8 mouse cellular contexts compared by ENCODE assay signal in the genomic region with DNA sequence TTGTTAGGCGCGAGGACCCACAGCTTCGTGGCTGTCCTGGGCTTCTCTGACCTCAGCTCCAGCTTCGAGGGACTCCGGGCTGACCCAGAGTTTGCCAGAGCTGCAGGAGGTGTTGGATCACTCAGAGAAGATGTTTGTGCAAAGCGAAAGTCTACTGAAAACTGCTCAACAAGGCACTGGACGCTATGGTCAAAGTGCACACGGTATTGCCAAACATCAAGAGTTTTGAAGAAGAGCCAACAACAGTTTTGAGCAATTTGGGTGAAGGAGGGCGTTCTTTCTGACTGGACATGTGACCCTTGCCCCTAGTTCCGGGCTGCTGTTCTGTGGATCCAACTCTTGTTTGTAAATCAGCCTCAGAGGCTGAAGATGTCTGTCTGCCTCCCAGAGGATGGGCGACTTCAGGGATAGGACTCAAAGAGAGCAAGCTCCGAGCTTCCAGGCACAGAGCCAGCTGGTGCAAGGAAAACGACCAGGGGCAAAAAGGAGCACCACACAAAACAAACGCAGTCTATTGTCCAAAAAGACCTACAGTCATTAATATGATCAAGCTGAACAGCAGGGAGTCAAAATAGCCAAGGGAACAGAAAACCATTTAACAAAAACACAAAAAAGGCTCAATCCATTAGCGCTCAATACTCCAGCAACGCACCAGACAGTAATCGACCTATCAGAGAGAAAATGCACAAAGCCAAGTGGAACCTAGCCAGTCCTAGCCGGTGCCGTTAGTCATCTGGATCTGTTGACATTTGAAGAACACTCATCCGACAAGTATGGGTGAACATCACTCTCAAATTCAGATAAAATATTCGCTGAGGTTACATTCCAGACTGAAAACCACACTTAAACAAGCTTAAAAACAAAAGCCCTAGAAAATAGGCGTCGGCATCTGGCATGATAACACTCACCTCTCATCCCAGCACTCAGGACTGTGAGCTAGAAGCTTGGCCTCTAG. TPM values are rescaled to one million over a fixed set of nuclear protein-coding genes. Genes with fewer than 3 reads are reported as not detected.
A peak's percentile ranks its signal among the peaks of the same experiment; 100 is the strongest.
DNase-seq lines count a peak whose midpoint lies in the region; ATAC-seq and TF ChIP-seq lines count a peak whose summit lies in the region.

No protein-coding gene starts in this region.

- H3K4me1 ChIP-seq in forebrain, embryonic 12.5 days, result peaks cover 12% of the 10 kb centered on the region
- H3K4me1 ChIP-seq in forebrain, embryonic 11.5 days (replicated peaks; ENCODE audit: control insufficient read depth, insufficient read depth, low read length), result no peaks in the 10 kb centered on the region
- peaks cover 16% of the 10 kb centered on the region for H3K4me1 ChIP-seq in heart, embryonic 16.5 days (ENCODE audit: control insufficient read depth, insufficient read depth, low read length)
- peaks cover 8% of the 10 kb centered on the region; the same call in 1 of the 2 replicates for H3K4me1 ChIP-seq in small intestine, adult 2 months (ENCODE audit: control insufficient read depth, insufficient read depth, insufficient read length, low read length)
- no peaks in the 10 kb centered on the region for H3K4me1 ChIP-seq in limb, embryonic 10.5 days

- no peaks in the 10 kb centered on the region for H3K27me3 ChIP-seq in forebrain, embryonic 12.5 days
- H3K27me3 ChIP-seq in forebrain, embryonic 11.5 days (ENCODE audit: control insufficient read depth, insufficient read depth, low read length), result no peaks in the 10 kb centered on the region
- no peaks in the 10 kb centered on the region for H3K27me3 ChIP-seq in heart, embryonic 16.5 days (ENCODE audit: control insufficient read depth, insufficient read depth, low read length)
- H3K27me3 ChIP-seq in small intestine, adult 2 months (ENCODE audit: control insufficient read depth, insufficient read depth, low read length), result no peaks in the 10 kb centered on the region
- no peaks in the 10 kb centered on the region for H3K27me3 ChIP-seq in limb, embryonic 10.5 days (ENCODE audit: low read depth, poor library complexity, severe bottlenecking)

- peak; percentile 51; the same call in 1 of the 2 replicates for ATAC-seq in forebrain, embryonic 12.5 days (ENCODE audit: low FRiP score)
- ATAC-seq in forebrain, embryonic 11.5 days (replicated peaks; ENCODE audit: low FRiP score), result no peak
- peak; percentile 59; the same call in 1 of the 2 replicates for ATAC-seq in heart, embryonic 16.5 days (replicated peaks; ENCODE audit: extremely low read depth, insufficient read depth, low FRiP score)

- peaks cover 11% of the 10 kb centered on the region for H3K36me3 ChIP-seq in forebrain, embryonic 12.5 days (replicated peaks)
- no peaks in the 10 kb centered on the region; the same call in 1 of the 2 replicates for H3K36me3 ChIP-seq in forebrain, embryonic 11.5 days (ENCODE audit: control insufficient read depth, insufficient read depth, low read length)
- peaks cover 11% of the 10 kb centered on the region for H3K36me3 ChIP-seq in heart, embryonic 16.5 days (ENCODE audit: control insufficient read depth, insufficient read depth)
- H3K36me3 ChIP-seq in small intestine, adult 2 months (ENCODE audit: control insufficient read depth, insufficient read depth, low read length), result peaks cover 5% of the 10 kb centered on the region
- H3K36me3 ChIP-seq in limb, embryonic 10.5 days, result peaks cover 6% of the 10 kb centered on the region

- H3K4me2 ChIP-seq in forebrain, embryonic 12.5 days, result no peak overlapping the region
- no peak overlapping the region for H3K4me2 ChIP-seq in forebrain, embryonic 11.5 days (ENCODE audit: low read depth, low read length, severe bottlenecking)
- peak overlapping the region; percentile 43 for H3K4me2 ChIP-seq in heart, embryonic 16.5 days (ENCODE audit: low read depth, low read length)

- no peak for DNase-seq in forebrain, embryonic 11.5 days (ENCODE audit: low spot score)
- peak; percentile 22 for DNase-seq in urinary bladder, postnatal 25 days (ENCODE audit: low spot score)
- DNase-seq in urinary bladder, postnatal 10 days (ENCODE audit: low spot score), result no peak
- peak; percentile 55 to 63 for DNase-seq in layer of hippocampus, postnatal 10 days (ENCODE audit: low spot score in 2 of 2)
- DNase-seq in limb, embryonic 10.5 days (ENCODE audit: low spot score), result no peak

- H3K27ac ChIP-seq in forebrain, embryonic 12.5 days, result no peak overlapping the region
- H3K27ac ChIP-seq in forebrain, embryonic 11.5 days (ENCODE audit: low read depth, low read length), result no peak overlapping the region
- 0 out of 2 replicates have a peak overlapping the region, but pooled peaks have one; percentile 32 for H3K27ac ChIP-seq in heart, embryonic 16.5 days (ENCODE audit: low read length)
- 0 out of 2 replicates have a peak overlapping the region, but pooled peaks have one; percentile 10 for H3K27ac ChIP-seq in small intestine, adult 2 months (ENCODE audit: insufficient read depth, low read depth, low read length)
- no peak overlapping the region for H3K27ac ChIP-seq in limb, embryonic 10.5 days

- H3K4me3 ChIP-seq in forebrain, embryonic 12.5 days (replicated peaks), result no peak overlapping the region
- no peak overlapping the region for H3K4me3 ChIP-seq in forebrain, embryonic 11.5 days (ENCODE audit: low read depth, low read length)
- no peak overlapping the region for H3K4me3 ChIP-seq in heart, embryonic 16.5 days (ENCODE audit: low read length)
- H3K4me3 ChIP-seq in small intestine, adult 2 months (ENCODE audit: low read depth, low read length), result peak overlapping the region; percentile 20
- no peak overlapping the region for H3K4me3 ChIP-seq in limb, embryonic 10.5 days

- no peak for TF ChIP-seq POLR2A in small intestine, adult 2 months (IDR thresholded peaks at IDR 0.05; ENCODE audit: low read depth, low read length)

- no peaks in the 10 kb centered on the region for H3K9me3 ChIP-seq in forebrain, embryonic 12.5 days
- H3K9me3 ChIP-seq in forebrain, embryonic 11.5 days (ENCODE audit: control insufficient read depth, low read length), result no peaks in the 10 kb centered on the region
- H3K9me3 ChIP-seq in heart, embryonic 16.5 days (replicated peaks; ENCODE audit: control insufficient read depth, low read length), result no peaks in the 10 kb centered on the region
- H3K9me3 ChIP-seq in limb, embryonic 10.5 days (replicated peaks), result no peaks in the 10 kb centered on the region

- 55% methylated on average over 23 of the region's 23 CpGs for WGBS in forebrain, embryonic 12.5 days
- WGBS in forebrain, embryonic 11.5 days, result 63% methylated on average over 23 of the region's 23 CpGs
- 48% methylated on average over 23 of the region's 23 CpGs for WGBS in heart, embryonic 16.5 days
- 33% methylated on average over 23 of the region's 23 CpGs for WGBS in small intestine, adult 2 months
- 84% methylated on average over 23 of the region's 23 CpGs for WGBS in limb, embryonic 10.5 days

- no peak overlapping the region for H3K9ac ChIP-seq in forebrain, embryonic 12.5 days
- H3K9ac ChIP-seq in forebrain, embryonic 11.5 days (ENCODE audit: low read length), result no peak overlapping the region
- H3K9ac ChIP-seq in heart, embryonic 16.5 days (ENCODE audit: low read length), result peak overlapping the region; percentile 7; the same call in 1 of the 2 replicates

- TF ChIP-seq CTCF in small intestine, adult 2 months (IDR thresholded peaks at IDR 0.05; ENCODE audit: extremely low read depth, insufficient read length, insufficient replicate concordance, low read depth, low read length), result no peak

RNA-seq across cellular contexts. Expression of gene Cpeb3, which starts 55.8 kb away (rescaled TPM):
- polyA plus RNA-seq in forebrain, embryonic 12.5 days (2016; fragmentation: Nextera tagmentation; extraction: Ambion mirVana), result 3.7 and 6.1 TPM in 2 replicates
- 1.6 and 2.4 TPM in 2 replicates for polyA plus RNA-seq in forebrain, embryonic 11.5 days (2014; fragmentation: Nextera tagmentation; extraction: Ambion mirVana)
- polyA plus RNA-seq in heart, embryonic 16.5 days (2015; fragmentation: Nextera tagmentation; extraction: Ambion mirVana), result 7.4 and 8.2 TPM in 2 replicates
- 10 to 100 TPM; 48.9 to 49.8 TPM for total RNA-seq in layer of hippocampus, postnatal 10 days (2021)
- 5.9 and 9.1 TPM in 2 replicates for polyA plus RNA-seq in small intestine, adult 2 months (2012; rRNA removed)
- 0.65 and 0.78 TPM in 2 replicates for polyA plus RNA-seq in limb, embryonic 10.5 days (2016; fragmentation: Nextera tagmentation; extraction: Ambion mirVana)

RNA-seq across cellular contexts. Expression of gene March5, which starts 56.9 kb away (rescaled TPM):
- polyA plus RNA-seq in forebrain, embryonic 12.5 days (2016; fragmentation: Nextera tagmentation; extraction: Ambion mirVana), result 154 and 159 TPM in 2 replicates
- 146 and 165 TPM in 2 replicates for polyA plus RNA-seq in forebrain, embryonic 11.5 days (2014; fragmentation: Nextera tagmentation; extraction: Ambion mirVana)
- 77.0 and 80.2 TPM in 2 replicates for polyA plus RNA-seq in heart, embryonic 16.5 days (2015; fragmentation: Nextera tagmentation; extraction: Ambion mirVana)
- 10 to 100 TPM; 93.2 to 94.8 TPM for total RNA-seq in layer of hippocampus, postnatal 10 days (2021)
- polyA plus RNA-seq in small intestine, adult 2 months (2012; rRNA removed), result 15.6 and 25.4 TPM in 2 replicates
- polyA plus RNA-seq in limb, embryonic 10.5 days (2016; fragmentation: Nextera tagmentation; extraction: Ambion mirVana), result 128 and 130 TPM in 2 replicates

Comparison
In these comparisons a context has a peak if more than half of its experiments do, and no peak if none do; other contexts are left out.
1. DNase-seq: peak in urinary bladder, postnatal 25 days (single experiment) and layer of hippocampus, postnatal 10 days (2 of 2); none in forebrain, embryonic 11.5 days (single experiment), urinary bladder, postnatal 10 days (single experiment) and limb, embryonic 10.5 days (single experiment).
2. H3K27ac ChIP-seq: peak in heart, embryonic 16.5 days (single experiment) and small intestine, adult 2 months (single experiment); none in forebrain, embryonic 12.5 days (single experiment), forebrain, embryonic 11.5 days (single experiment) and limb, embryonic 10.5 days (single experiment).